Mouse (Mus musculus) kidney, embryonic 15.5 days (tissue): ENCODE data around the gene Fam206a. TPM values are rescaled to one million over a fixed set of nuclear protein-coding genes. Genes with fewer than 3 reads are reported as not detected.

Experiments used
- ATAC-seq: fragments of 200-750 bp; cut with Nextera tagmentation; replicated peaks from 2 replicates; pipeline ENCODE4 v1.8.0; 2017; ENCODE audit warnings: moderate TSS enrichment; ENCODE audit not compliant: low FRiP score
- H3K27ac ChIP-seq: fragments of 300-500 bp; sonication (generic); 2 replicates; pipeline ENCODE4 v1.5.1; 2015; ENCODE audit warnings: mild to moderate bottlenecking, inconsistent platforms
- H3K27me3 ChIP-seq: fragments of 300-500 bp; sonication (generic); 2 replicates; pipeline ENCODE4 v1.6.1; 2015; ENCODE audit warnings: inconsistent platforms
- H3K36me3 ChIP-seq: fragments of 300-500 bp; sonication (generic); 2 replicates; pipeline ENCODE4 v1.6.1; 2015; ENCODE audit warnings: inconsistent platforms
- H3K4me1 ChIP-seq: fragments of 300-500 bp; sonication (generic); 2 replicates; pipeline ENCODE4 v1.6.1; 2015; ENCODE audit warnings: inconsistent platforms
- H3K4me2 ChIP-seq: fragments of 300-500 bp; sonication (generic); 2 replicates; pipeline ENCODE4 v1.6.1; 2015; ENCODE audit warnings: moderate library complexity, mild to moderate bottlenecking, inconsistent platforms
- H3K4me3 ChIP-seq: fragments of 300-500 bp; sonication (generic); replicated peaks from 2 replicates; pipeline ENCODE4 v1.5.1; 2015; ENCODE audit warnings: mild to moderate bottlenecking, inconsistent platforms
- H3K9ac ChIP-seq: fragments of 300-500 bp; sonication (generic); 2 replicates; pipeline ENCODE4 v1.6.1; 2015; ENCODE audit warnings: mild to moderate bottlenecking, inconsistent platforms
- H3K9me3 ChIP-seq: fragments of 300-500 bp; sonication (generic); replicated peaks from 2 replicates; pipeline ENCODE4 v1.6.1; 2016; ENCODE audit warnings: inconsistent platforms
- WGBS: fragments of 180-500 bp; shearing (Covaris S2); methylation state at CpG from one replicate; pipeline ENCODE4 v1.1.7; 2015; ENCODE audit warnings: mixed read lengths; 5-methylcytosine and 5-hydroxymethylcytosine counted together
- polyA plus RNA-seq: library from polyadenylated mRNA; unstranded; fragments of >200 nt; fragmentation: Nextera tagmentation; extraction: Ambion mirVana; gene quantifications from 2 replicates; pipeline ENCODE4 v1.2.1, GENCODE M21; 2015

The Fam206a gene
- polyA plus RNA-seq, 1 experiment from 2014 or later: 20.4 TPM

- peaks cover 7% of the 10 kb centered on the region; the same call in 1 of the 2 replicates for H3K9me3 ChIP-seq
- H3K27ac ChIP-seq: no peak overlapping the region
- no peaks in the 10 kb centered on the region for H3K27me3 ChIP-seq
- 63% methylated on average over 12 of the region's 12 CpGs for WGBS
- no peak for ATAC-seq
- peaks cover 12% of the 10 kb centered on the region for H3K4me1 ChIP-seq
- H3K9ac ChIP-seq: no peak overlapping the region
- no peak overlapping the region for H3K4me3 ChIP-seq
- peaks cover 30% of the 10 kb centered on the region for H3K36me3 ChIP-seq
- no peak overlapping the region for H3K4me2 ChIP-seq
Observed at GRCm38 (mm10) chr4:56845896-56846533, 43.9 kb downstream of the Fam206a start.

DNA sequence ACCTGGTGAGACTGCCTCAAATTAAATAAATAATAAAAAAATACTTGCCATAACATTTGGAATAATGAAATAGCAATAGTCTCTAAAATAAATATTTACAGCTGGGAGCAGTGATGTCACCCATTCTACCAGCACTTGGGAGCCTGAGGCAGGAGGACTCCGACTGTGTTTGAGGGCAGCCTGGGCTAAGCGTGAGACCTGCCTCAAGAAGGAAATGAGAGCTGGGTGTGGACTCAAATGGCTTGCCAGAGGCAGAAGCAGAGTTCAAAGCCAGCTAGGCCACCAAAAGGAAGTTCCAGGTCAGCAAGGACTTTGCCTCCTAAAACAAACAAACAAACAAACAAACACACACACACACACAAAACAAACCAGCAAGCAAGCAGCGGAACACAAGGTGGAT lies 45.3 kb downstream of the Fam206a start:
- Histone ChIP-seq H3K9me3 (peaks cover 7% of the 10 kb centered on the region; the same call in 1 of the 2 replicates), H3K4me2 (no peak overlapping the region), H3K27me3 (no peaks in the 10 kb centered on the region), H3K27ac (no peak overlapping the region), H3K9ac (no peak overlapping the region), H3K4me1 (peaks cover 13% of the 10 kb centered on the region), H3K36me3 (peaks cover 29% of the 10 kb centered on the region), H3K4me3 (no peak overlapping the region)
- no peak for ATAC-seq
- WGBS: 87% methylated on average over 3 of the region's 3 CpGs

- peaks cover 29% of the 10 kb centered on the region for H3K36me3 ChIP-seq
- H3K4me2 ChIP-seq: no peak overlapping the region
- H3K27me3 ChIP-seq: no peaks in the 10 kb centered on the region
- H3K9me3 ChIP-seq: peaks cover 7% of the 10 kb centered on the region; the same call in 1 of the 2 replicates
- no peak overlapping the region for H3K4me3 ChIP-seq
- H3K9ac ChIP-seq: no peak overlapping the region
- H3K27ac ChIP-seq: no peak overlapping the region
- WGBS: 79% methylated on average over 6 of the region's 6 CpGs
- peaks cover 7% of the 10 kb centered on the region for H3K4me1 ChIP-seq
- ATAC-seq: no peak
Observed at GRCm38 (mm10) chr4:56848044-56848443, 45.9 kb downstream of the Fam206a start.

DNA sequence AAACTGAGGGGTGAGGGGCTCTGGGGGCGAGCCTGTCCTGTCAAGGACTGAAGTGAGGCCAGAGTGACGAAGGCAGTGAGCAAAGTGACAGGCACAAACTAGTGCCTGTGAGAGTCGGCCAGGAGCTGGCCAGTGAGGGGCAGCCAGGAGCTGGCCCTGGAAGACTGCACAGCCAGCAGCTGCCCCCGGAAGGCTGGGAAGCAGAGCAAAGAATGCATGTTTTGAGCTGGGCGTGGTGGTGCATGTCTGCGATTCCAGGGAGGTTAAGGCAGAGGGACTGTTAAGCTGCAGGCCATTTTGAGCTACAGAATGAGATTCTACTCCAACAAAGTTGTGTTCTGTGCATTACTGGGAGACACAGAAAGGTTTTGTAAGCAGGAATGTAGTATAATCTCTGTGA lies 48.6 kb downstream of the Fam206a start:
- Histone ChIP-seq H3K27me3 (no peaks in the 10 kb centered on the region), H3K4me1 (peaks cover 7% of the 10 kb centered on the region), H3K9me3 (no peaks in the 10 kb centered on the region), H3K36me3 (peaks cover 7% of the 10 kb centered on the region), H3K9ac (no peak overlapping the region), H3K27ac (0 out of 2 replicates have a peak overlapping the region, but pooled peaks have one; percentile 13), H3K4me3 (no peak overlapping the region), H3K4me2 (no peak overlapping the region)
- ATAC-seq: peak; percentile 56; the same call in 1 of the 2 replicates
- 29% methylated on average over 6 of the region's 6 CpGs for WGBS

- 94% methylated on average over 5 of the region's 5 CpGs for WGBS
- H3K9me3 ChIP-seq: no peaks in the 10 kb centered on the region
Observed at GRCm38 (mm10) chr4:56855935-56856334, 53.8 kb downstream of the Fam206a start.

GRCm38 (mm10) chr4:56856371-56856949 lies 54.3 kb downstream of the Fam206a start:
- Histone ChIP-seq H3K4me1 (0 out of 2 replicates have a peak, but pooled peaks cover 3% of the 10 kb centered on the region), H3K27ac (no peak overlapping the region), H3K27me3 (no peaks in the 10 kb centered on the region), H3K9me3 (no peaks in the 10 kb centered on the region), H3K9ac (no peak overlapping the region), H3K36me3 (no peaks in the 10 kb centered on the region), H3K4me2 (no peak overlapping the region), H3K4me3 (no peak overlapping the region)
- no peak for ATAC-seq
- 82% methylated on average over 8 of the region's 8 CpGs for WGBS

More at GRCm38 (mm10) chr4:56855935-56856334, 53.8 kb downstream of the Fam206a start:
- Histone ChIP-seq H3K27ac (no peak overlapping the region), H3K36me3 (no peaks in the 10 kb centered on the region), H3K9ac (no peak overlapping the region), H3K4me1 (peaks cover 4% of the 10 kb centered on the region; the same call in 1 of the 2 replicates), H3K27me3 (no peaks in the 10 kb centered on the region), H3K4me3 (no peak overlapping the region), H3K4me2 (no peak overlapping the region)
- ATAC-seq: no peak

- 73% methylated on average over 9 of the region's 9 CpGs for WGBS
Observed at GRCm38 (mm10) chr4:56858733-56859132, 56.6 kb downstream of the Fam206a start.

More at GRCm38 (mm10) chr4:56858733-56859132, 56.6 kb downstream of the Fam206a start:
- no peak overlapping the region for H3K27ac ChIP-seq
- no peaks in the 10 kb centered on the region for H3K36me3 ChIP-seq
- no peak overlapping the region for H3K4me2 ChIP-seq
- ATAC-seq: no peak
- H3K4me1 ChIP-seq: peaks cover 11% of the 10 kb centered on the region
- H3K27me3 ChIP-seq: no peaks in the 10 kb centered on the region
- H3K4me3 ChIP-seq: no peak overlapping the region
- H3K9ac ChIP-seq: no peak overlapping the region
- H3K9me3 ChIP-seq: no peaks in the 10 kb centered on the region

Other genes starting within 250 kb of the Fam206a start
- gene Gm26657, start 62.3 kb upstream of the Fam206a start, polyA plus RNA-seq: not detected in 2 replicates
- not detected in 2 replicates for gene Actl7b, start 60.9 kb upstream of the Fam206a start, polyA plus RNA-seq
- gene Actl7a, start 58.9 kb upstream of the Fam206a start, polyA plus RNA-seq: 0.10 TPM in 1 of 2 replicates, not detected in the other
- gene Elp1, start within 50 bp of the Fam206a start, polyA plus RNA-seq: 44.1 and 44.8 TPM in 2 replicates
- gene Ctnnal1, start 62.8 kb downstream of the Fam206a start, polyA plus RNA-seq: 39.5 and 41.9 TPM in 2 replicates
- gene Tmem245, start 145.1 kb downstream of the Fam206a start, polyA plus RNA-seq: 10.5 and 11.8 TPM in 2 replicates
- 0.30 and 0.39 TPM in 2 replicates for gene Frrs1l, start 188.0 kb downstream of the Fam206a start, polyA plus RNA-seq